Mouse (Mus musculus) testis, adult 2 months (tissue): ENCODE measurements around the gene Foxc1.

ENCODE experiments used
- CTCF ChIP-seq: fragments of 200-500 bp; IDR thresholded peaks from 2 replicates; pipeline ENCODE4 v1.5.1; 2012; ENCODE audit warnings: low read depth, mild to moderate bottlenecking, inconsistent platforms, low read length, moderate library complexity; ENCODE audit not compliant: control insufficient read depth, insufficient read depth, insufficient replicate concordance
- POLR2A ChIP-seq: fragments of 200-500 bp; IDR thresholded peaks from 2 replicates; pipeline ENCODE4 v1.6.1; 2012; ENCODE audit warnings: low read depth, mild to moderate bottlenecking, inconsistent platforms, low read length, moderate library complexity; ENCODE audit not compliant: control insufficient read depth

GRCm38 (mm10) chr13:31760411-31760810 lies 46.0 kb upstream of the Foxc1 start:
- TF ChIP-seq CTCF (no peak), POLR2A (no peak)
